Mouse (Mus musculus) MEL (cell line): ENCODE measurements around the gene Gapdh. TPM values are rescaled to one million over a fixed set of nuclear protein-coding genes. Genes with fewer than 3 reads are reported as not detected.

ENCODE experiments used
- DNase-seq: peaks from one replicate; pipeline ENCODE4 v3.0.0; 2011; ENCODE audit warnings: low read depth, low spot score
- H3K27ac ChIP-seq: 2 replicates; pipeline ENCODE4 v1.5.1; 2012; ENCODE audit warnings: low read depth, mild to moderate bottlenecking, control low read depth, low read length, moderate library complexity; ENCODE audit not compliant: control insufficient read depth
- H3K27me3 ChIP-seq, 2 experiments: fragments of 150-350 bp in 1 of 2; sonication (generic) in 1 of 2; 2 replicates each; pipeline ENCODE4 v1.6.1; 2012; ENCODE audit warnings: low read length in 2 of 2, mild to moderate bottlenecking in 2 of 2, improper control_type of control experiment in 1 of 2, moderate library complexity in 1 of 2; ENCODE audit not compliant: insufficient read depth in 2 of 2, control insufficient read depth in 1 of 2
- H3K36me3 ChIP-seq, 2 experiments: 2 replicates each; pipeline ENCODE4 v1.6.1; 2012 to 2014; ENCODE audit warnings: low read length in 2 of 2, improper control_type of control experiment in 1 of 2, inconsistent platforms in 1 of 2, mild to moderate bottlenecking in 1 of 2; ENCODE audit not compliant: insufficient read depth in 2 of 2, control insufficient read depth in 1 of 2
- H3K4me1 ChIP-seq, 2 experiments: fragments of 150-350 bp in 1 of 2; sonication (generic) in 1 of 2; 2 replicates each; pipeline ENCODE4 v1.6.1; 2012; ENCODE audit warnings: low read length in 2 of 2, improper control_type of control experiment in 1 of 2, mild to moderate bottlenecking in 1 of 2; ENCODE audit not compliant: insufficient read depth in 2 of 2, control insufficient read depth in 1 of 2
- H3K4me3 ChIP-seq, 2 experiments: fragments of 150-350 bp in 1 of 2; sonication (generic) in 1 of 2; 2 replicates each; pipeline ENCODE4 v1.5.1; 2012; ENCODE audit warnings: low read depth in 2 of 2, low read length in 2 of 2, mild to moderate bottlenecking in 2 of 2, moderate library complexity in 2 of 2, control low read depth in 1 of 2, improper control_type of control experiment in 1 of 2; ENCODE audit not compliant: control insufficient read depth in 1 of 2, insufficient read depth in 1 of 2
- H3K79me2 ChIP-seq: 2 replicates; pipeline ENCODE4 v1.6.1; 2012; ENCODE audit warnings: mild to moderate bottlenecking, low read length, moderate library complexity; ENCODE audit not compliant: control insufficient read depth, poor library complexity, insufficient read depth
- H3K9ac ChIP-seq: 2 replicates; pipeline ENCODE4 v1.6.1; 2012; ENCODE audit warnings: low read depth, mild to moderate bottlenecking, control low read depth, low read length, moderate library complexity; ENCODE audit not compliant: control insufficient read depth, poor library complexity, severe bottlenecking
- H3K9me3 ChIP-seq: fragments of 150-350 bp; sonication (generic); replicated peaks from 2 replicates; pipeline ENCODE4 v1.6.1; 2012; ENCODE audit warnings: mild to moderate bottlenecking, low read length, improper control_type of control experiment, moderate library complexity; ENCODE audit not compliant: insufficient read depth
- CHD2 ChIP-seq: IDR thresholded peaks from 2 replicates; pipeline ENCODE4 v1.6.1; 2011; ENCODE audit warnings: low read length, improper control_type of control experiment
- CTCF ChIP-seq, 3 experiments: IDR thresholded peaks in 2 of 3; conservative IDR thresholded peaks in 1 of 3; 2 replicates each; pipeline ENCODE4 v1.5.1; 2011 to 2012; ENCODE audit warnings: low read length in 3 of 3, low read depth in 2 of 3, mild to moderate bottlenecking in 2 of 3, improper control_type of control experiment in 1 of 3, inconsistent platforms in 1 of 3, mixed read lengths in 1 of 3, moderate library complexity in 1 of 3; ENCODE audit not compliant: control insufficient read depth in 1 of 3, insufficient read depth in 1 of 3, poor library complexity in 1 of 3, severe bottlenecking in 1 of 3
- ELF1 ChIP-seq: IDR thresholded peaks from 2 replicates; pipeline ENCODE4 v1.6.1; 2014; ENCODE audit warnings: low read depth, mild to moderate bottlenecking, inconsistent platforms, low read length, improper control_type of control experiment, moderate library complexity
- ETS1 ChIP-seq: IDR thresholded peaks from 2 replicates; pipeline ENCODE4 v1.6.1; 2012; ENCODE audit warnings: low read depth, mild to moderate bottlenecking, inconsistent platforms, low read length, improper control_type of control experiment, moderate library complexity
- GATA1 ChIP-seq: IDR thresholded peaks from 2 replicates; pipeline ENCODE4 v1.6.1; 2011; ENCODE audit warnings: low read depth, low read length, improper control_type of control experiment
- HCFC1 ChIP-seq: IDR thresholded peaks from 2 replicates; pipeline ENCODE4 v1.6.1; 2012; ENCODE audit warnings: low read depth, mild to moderate bottlenecking, inconsistent platforms, low read length, improper control_type of control experiment, moderate library complexity
- JUND ChIP-seq: IDR thresholded peaks from 2 replicates; pipeline ENCODE4 v1.6.1; 2011; ENCODE audit warnings: low read depth, mild to moderate bottlenecking, improper control_type of control experiment, low read length
- MAFK ChIP-seq: IDR thresholded peaks from 2 replicates; pipeline ENCODE4 v1.6.1; 2011; ENCODE audit warnings: low read depth, mild to moderate bottlenecking, low read length, improper control_type of control experiment, borderline replicate concordance
- MAX ChIP-seq: IDR thresholded peaks from 2 replicates; pipeline ENCODE4 v1.6.1; 2011; ENCODE audit warnings: low read length, improper control_type of control experiment
- MAZ ChIP-seq: IDR thresholded peaks from 2 replicates; pipeline ENCODE4 v1.6.1; 2012; ENCODE audit warnings: low read depth, mild to moderate bottlenecking, inconsistent platforms, low read length, improper control_type of control experiment
- MEF2A ChIP-seq: IDR thresholded peaks from 2 replicates; pipeline ENCODE4 v1.6.1; 2014; ENCODE audit warnings: low read depth, mild to moderate bottlenecking, inconsistent platforms, low read length, improper control_type of control experiment; ENCODE audit not compliant: poor library complexity, insufficient replicate concordance, severe bottlenecking; ENCODE audit errors: extremely low read depth
- MXI1 ChIP-seq: IDR thresholded peaks from 2 replicates; pipeline ENCODE4 v1.6.1; 2011; ENCODE audit warnings: mild to moderate bottlenecking, low read depth, low read length, improper control_type of control experiment
- MYB ChIP-seq: IDR thresholded peaks from 2 replicates; pipeline ENCODE4 v1.6.1; 2011; ENCODE audit warnings: mild to moderate bottlenecking, low read depth, low read length, improper control_type of control experiment
- MYC ChIP-seq: IDR thresholded peaks from 2 replicates; pipeline ENCODE4 v1.6.1; 2011; ENCODE audit warnings: low read depth, mild to moderate bottlenecking, low read length, improper control_type of control experiment, moderate library complexity
- POLR2AphosphoS2 ChIP-seq: IDR thresholded peaks from 2 replicates; pipeline ENCODE4 v1.6.1; 2011; ENCODE audit warnings: low read length, improper control_type of control experiment
- RAD21 ChIP-seq: IDR thresholded peaks from 2 replicates; pipeline ENCODE4 v1.6.1; 2011; ENCODE audit warnings: mild to moderate bottlenecking, low read depth, low read length, improper control_type of control experiment
- SIN3A ChIP-seq: IDR thresholded peaks from 2 replicates; pipeline ENCODE4 v1.6.1; 2012; ENCODE audit warnings: low read length, improper control_type of control experiment, inconsistent platforms
- SMC3 ChIP-seq: IDR thresholded peaks from 2 replicates; pipeline ENCODE4 v1.6.1; 2011; ENCODE audit warnings: low read depth, low read length, improper control_type of control experiment
- TAL1 ChIP-seq: IDR thresholded peaks from 2 replicates; pipeline ENCODE4 v1.6.1; 2012; ENCODE audit warnings: mild to moderate bottlenecking, inconsistent platforms, low read length, moderate library complexity, mixed read lengths
- TBP ChIP-seq: IDR thresholded peaks from 2 replicates; pipeline ENCODE4 v1.8.0; 2011; ENCODE audit warnings: low read depth, low read length, improper control_type of control experiment
- TCF12 ChIP-seq: IDR thresholded peaks from 2 replicates; pipeline ENCODE4 v1.6.1; 2014; ENCODE audit warnings: low read depth, mild to moderate bottlenecking, inconsistent platforms, low read length, improper control_type of control experiment, moderate library complexity
- UBTF ChIP-seq: IDR thresholded peaks from 2 replicates; pipeline ENCODE4 v1.6.1; 2012; ENCODE audit warnings: low read depth, mild to moderate bottlenecking, inconsistent platforms, low read length, improper control_type of control experiment, moderate library complexity, borderline replicate concordance; ENCODE audit not compliant: insufficient read depth
- USF2 ChIP-seq, 2 experiments: IDR thresholded peaks; 2 replicates each; pipeline ENCODE4 v1.6.1; 2011 to 2012; ENCODE audit warnings: improper control_type of control experiment in 2 of 2, low read length in 2 of 2, borderline replicate concordance in 1 of 2, inconsistent platforms in 1 of 2, low read depth in 1 of 2, mild to moderate bottlenecking in 1 of 2; ENCODE audit not compliant: insufficient read depth in 1 of 2
- ZC3H11A ChIP-seq: IDR thresholded peaks from 2 replicates; pipeline ENCODE4 v1.6.1; 2012; ENCODE audit warnings: low read depth, mild to moderate bottlenecking, inconsistent platforms, low read length, improper control_type of control experiment
- ZMIZ1 ChIP-seq: IDR thresholded peaks from 2 replicates; pipeline ENCODE4 v1.6.1; 2012; ENCODE audit warnings: low read depth, mild to moderate bottlenecking, inconsistent platforms, low read length, improper control_type of control experiment, moderate library complexity
- polyA plus RNA-seq, 2 experiments: library from polyadenylated mRNA; stranded (reverse) in 1 of 2; unstranded in 1 of 2; fragments of >175 nt in 1 of 2; fragments of >200 nt in 1 of 2; gene quantifications; 2 replicates each; pipeline versions ENCODE4 v1.2.1 to v1.2.4; 2012; ENCODE audit warnings: low replicate concordance in 2 of 2, low read depth in 1 of 2; ENCODE audit not compliant: insufficient read length in 2 of 2, insufficient read depth in 1 of 2, missing spikeins in 1 of 2
- total RNA-seq: library from RNA; depleted of rRNA; stranded (reverse); fragments of 300-350 nt; gene quantifications from 2 replicates; pipeline ENCODE4 v1.2.3, GENCODE M21; 2012

Gene Gapdh
- total and polyA plus RNA-seq, 3 experiments = 723 to 1,834 TPM; not detected in 1

- Histone ChIP-seq H3K9ac (peak overlapping the region; percentile 93), H3K27me3 (no peaks in the 10 kb centered on the region)
- TF ChIP-seq GATA1 (no peak), TAL1 (no peak), RAD21 (peak; percentile 54), ELF1 (no peak), MYC (peak; percentile 92), CTCF (IDR thresholded peaks at IDR 0.05 in 2 of 3, conservative IDR thresholded peaks at IDR 0.05 in 1 of 3; ENCODE audit: control insufficient read depth in 1 of 3, insufficient read depth in 1 of 3, low read depth in 2 of 3, low read length in 3 of 3, poor library complexity in 1 of 3, severe bottlenecking in 1 of 3) (peak; percentile 26 to 48 (median 44)), USF2 (IDR thresholded peaks at IDR 0.05; ENCODE audit: borderline replicate concordance in 1 of 2, insufficient read depth in 1 of 2, low read depth in 1 of 2, low read length in 2 of 2) (no peak), TCF12 (no peak), SMC3 (peak; percentile 37; the same call in 1 of the 2 replicates), MAZ (no peak), MEF2A (no peak), MAX (peak; percentile 60), HCFC1 (no peak), JUND (no peak), UBTF (no peak), ZMIZ1 (no peak), POLR2AphosphoS2 (no peak), MXI1 (peak; percentile 85), ZC3H11A (peak; percentile 44; the same call in 1 of the 2 replicates), MYB (no peak), TBP (no peak), CHD2 (no peak), MAFK (peak; percentile 71; the same call in 1 of the 2 replicates), ETS1 (peak; percentile 38; the same call in 1 of the 2 replicates), SIN3A (peak; percentile 79; the same call in 1 of the 2 replicates)
- TF ChIP-seq, all 39 proteins: peak for 10
- peak overlapping the region; percentile 81 to 87 for H3K4me3 ChIP-seq
- peaks cover 0 to 26% of the 10 kb centered on the region in 2 experiments; a peak in 2 of 4 replicates for H3K36me3 ChIP-seq
- peak overlapping the region; percentile 96 for H3K27ac ChIP-seq
- no peaks in the 10 kb centered on the region for H3K9me3 ChIP-seq
- peak; percentile 80 for DNase-seq
- peaks cover 52% of the 10 kb centered on the region for H3K79me2 ChIP-seq
- peaks cover 0 to 44% of the 10 kb centered on the region in 2 experiments for H3K4me1 ChIP-seq
Measured at GRCm38 (mm10) chr6:125154550-125154949, 11.7 kb downstream of the Gapdh start.
